Mouse (Mus musculus): ENCODE measurements around the gene Nebl.

DNA sequence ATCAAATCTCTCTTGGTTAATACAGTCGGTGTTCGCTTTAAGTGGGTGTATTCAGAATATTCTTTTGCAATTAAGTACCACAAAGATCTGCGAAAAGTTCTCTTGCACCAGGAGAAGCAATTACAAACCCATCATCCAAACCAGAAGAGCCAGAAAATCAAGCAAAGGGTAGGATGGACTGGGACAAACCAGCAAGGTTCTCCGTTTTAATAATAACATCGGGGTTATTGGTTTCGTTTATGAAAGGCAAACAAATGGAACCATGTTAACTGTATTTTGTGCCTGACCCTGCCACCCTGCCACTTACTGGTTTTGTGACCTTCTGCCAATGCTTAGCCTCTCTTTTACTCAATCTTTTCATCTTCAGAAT is 552 bp upstream of the Nebl start:
- TF ChIP-seq POLR2A (IDR thresholded peaks at IDR 0.05; ENCODE audit: insufficient read depth, low read depth, low read length) (no peak), EP300 (IDR thresholded peaks at IDR 0.05; ENCODE audit: insufficient read depth, low read depth, low read length) (no peak)

Measured in heart, adult 2 months (tissue).